Mouse (Mus musculus) G1E (cell line): ENCODE measurements around the gene Fhit. TPM values are rescaled to one million over a fixed set of nuclear protein-coding genes. Genes with fewer than 3 reads are reported as not detected.

Source experiments
- ATAC-seq: 2 replicates; pipeline ENCODE4 v1.8.0; 2016; ENCODE audit warnings: mild to moderate bottlenecking; ENCODE audit not compliant: insufficient number of reproducible peaks, poor library complexity, low FRiP score, severe bottlenecking; ENCODE audit errors: extremely low read depth
- DNase-seq: peaks from one replicate; pipeline ENCODE4 v3.0.0; 2012; ENCODE audit warnings: low spot score
- H3K27me3 ChIP-seq: 2 replicates; pipeline ENCODE4 v1.6.1; 2012; ENCODE audit warnings: mild to moderate bottlenecking, low read length, inconsistent platforms; ENCODE audit not compliant: insufficient read depth
- H3K36me3 ChIP-seq: replicated peaks from 2 replicates; pipeline ENCODE3; 2012; ENCODE audit warnings: mild to moderate bottlenecking, inconsistent platforms
- H3K4me1 ChIP-seq: 2 replicates; pipeline ENCODE4 v1.6.1; 2012; ENCODE audit warnings: low read depth, low read length, inconsistent platforms, mixed read lengths; ENCODE audit not compliant: insufficient read depth
- H3K4me3 ChIP-seq: 2 replicates; pipeline ENCODE4 v1.5.1; 2012; ENCODE audit warnings: low read depth, mild to moderate bottlenecking, inconsistent platforms, low read length, moderate library complexity, mixed read lengths
- H3K9me3 ChIP-seq: replicated peaks from 2 replicates; pipeline ENCODE4 v1.6.1; 2012; ENCODE audit warnings: inconsistent platforms
- CTCF ChIP-seq: IDR thresholded peaks from 2 replicates; pipeline ENCODE4 v1.5.1; 2012; ENCODE audit warnings: low read depth, low read length, inconsistent platforms, mixed read lengths
- GATA1 ChIP-seq: IDR thresholded peaks from 2 replicates; pipeline ENCODE4 v1.6.1; 2012; ENCODE audit warnings: borderline replicate concordance, low read length, inconsistent platforms, mixed read lengths
- GATA2 ChIP-seq: IDR thresholded peaks from 2 replicates; pipeline ENCODE4 v1.6.1; 2012; ENCODE audit warnings: low read depth, low read length, inconsistent platforms, borderline replicate concordance
- POLR2AphosphoS5 ChIP-seq: IDR thresholded peaks from 2 replicates; pipeline ENCODE4 v1.6.1; 2012; ENCODE audit warnings: low read depth, low read length, inconsistent platforms; ENCODE audit not compliant: insufficient replicate concordance
- TAL1 ChIP-seq: conservative IDR thresholded peaks from 2 replicates; pipeline ENCODE4 v1.6.1; 2012; ENCODE audit warnings: low read depth, low read length, inconsistent platforms, mixed read lengths
- polyA plus RNA-seq: library from polyadenylated mRNA; stranded (reverse); fragments of >175 nt; gene quantifications from 2 replicates; pipeline ENCODE4 v1.2.3, GENCODE M21; 2012
- total RNA-seq, 2 experiments: library from RNA; stranded (forward) in 1 of 2; stranded (reverse) in 1 of 2; fragments of 200-1000 nt in 1 of 2; fragments of >200 nt in 1 of 2; fragmentation: Nextera tagmentation in 1 of 2; gene quantifications; 2 replicates each; pipeline ENCODE4 v1.2.3; 2014 to 2017

Fhit gene
- total and polyA plus RNA-seq, 3 experiments = not detected

- no peak for TF ChIP-seq TAL1
- no peak for TF ChIP-seq GATA2
- no peak for TF ChIP-seq GATA1
- TF ChIP-seq CTCF = no peak
- no peak for TF ChIP-seq POLR2AphosphoS5
- no peak for ATAC-seq
- DNase-seq = no peak
Observed at GRCm38 (mm10) chr14:10367783-10368680, 793.8 kb downstream of the Fhit start.

GRCm38 (mm10) chr14:10366808-10367207 lies 795.0 kb downstream of the Fhit start:
- H3K4me3 ChIP-seq = no peak overlapping the region
- no peaks in the 10 kb centered on the region for H3K27me3 ChIP-seq
- TF ChIP-seq POLR2AphosphoS5 (no peak), GATA1 (no peak), TAL1 (no peak), CTCF (no peak), GATA2 (no peak)
- no peaks in the 10 kb centered on the region for H3K9me3 ChIP-seq
- H3K36me3 ChIP-seq = no peaks in the 10 kb centered on the region
- H3K4me1 ChIP-seq = no peaks in the 10 kb centered on the region
- no peak for DNase-seq
- ATAC-seq = no peak

More at GRCm38 (mm10) chr14:10367783-10368680, 793.8 kb downstream of the Fhit start:
- Histone ChIP-seq H3K36me3 (no peaks in the 10 kb centered on the region), H3K4me3 (no peak overlapping the region), H3K27me3 (no peaks in the 10 kb centered on the region), H3K9me3 (no peaks in the 10 kb centered on the region), H3K4me1 (no peaks in the 10 kb centered on the region)

- no peaks in the 10 kb centered on the region for H3K4me1 ChIP-seq
- TF ChIP-seq TAL1 (no peak), CTCF (no peak), GATA1 (no peak), POLR2AphosphoS5 (no peak), GATA2 (no peak)
Observed at GRCm38 (mm10) chr14:10364281-10364680, 797.6 kb downstream of the Fhit start.

GRCm38 (mm10) chr14:10363306-10363705 lies 798.5 kb downstream of the Fhit start:
- TF ChIP-seq CTCF (no peak), GATA1 (no peak)
- ATAC-seq = no peak
- no peaks in the 10 kb centered on the region for H3K36me3 ChIP-seq
- no peak for DNase-seq
- no peaks in the 10 kb centered on the region for H3K4me1 ChIP-seq
- no peaks in the 10 kb centered on the region for H3K9me3 ChIP-seq
- no peaks in the 10 kb centered on the region for H3K27me3 ChIP-seq
- H3K4me3 ChIP-seq = no peak overlapping the region

More at GRCm38 (mm10) chr14:10364281-10364680, 797.6 kb downstream of the Fhit start:
- ATAC-seq (no peak), DNase-seq (no peak)
- no peak overlapping the region for H3K4me3 ChIP-seq
- H3K9me3 ChIP-seq = no peaks in the 10 kb centered on the region
- no peaks in the 10 kb centered on the region for H3K27me3 ChIP-seq
- no peaks in the 10 kb centered on the region for H3K36me3 ChIP-seq

- Histone ChIP-seq H3K4me1 (no peaks in the 10 kb centered on the region), H3K4me3 (no peak overlapping the region), H3K36me3 (no peaks in the 10 kb centered on the region), H3K27me3 (no peaks in the 10 kb centered on the region), H3K9me3 (no peaks in the 10 kb centered on the region)
- no peak for TF ChIP-seq TAL1
- no peak for TF ChIP-seq GATA2
- no peak for TF ChIP-seq GATA1
- no peak for TF ChIP-seq POLR2AphosphoS5
- no peak for TF ChIP-seq CTCF
- ATAC-seq = no peak
- no peak for DNase-seq
Observed at GRCm38 (mm10) chr14:10345905-10346304, 815.9 kb downstream of the Fhit start.

GRCm38 (mm10) chr14:10344064-10344463 lies 817.8 kb downstream of the Fhit start:
- H3K4me3 ChIP-seq = no peak overlapping the region
- ATAC-seq (no peak), DNase-seq (no peak)
- no peaks in the 10 kb centered on the region for H3K27me3 ChIP-seq
- H3K9me3 ChIP-seq = no peaks in the 10 kb centered on the region
- H3K36me3 ChIP-seq = no peaks in the 10 kb centered on the region
- TF ChIP-seq TAL1 = no peak
- no peaks in the 10 kb centered on the region for H3K4me1 ChIP-seq

- Histone ChIP-seq H3K4me3 (no peak overlapping the region), H3K36me3 (no peaks in the 10 kb centered on the region), H3K4me1 (no peaks in the 10 kb centered on the region), H3K9me3 (no peaks in the 10 kb centered on the region), H3K27me3 (no peaks in the 10 kb centered on the region)
- TF ChIP-seq POLR2AphosphoS5 (no peak), GATA2 (no peak), GATA1 (no peak), TAL1 (no peak), CTCF (no peak)
- DNase-seq (no peak), ATAC-seq (no peak)
Observed at GRCm38 (mm10) chr14:10316764-10317163, 845.1 kb downstream of the Fhit start.
